Mouse (Mus musculus): ENCODE results near the gene Wdr59. TPM values are rescaled to one million over a fixed set of nuclear protein-coding genes. Genes with fewer than 3 reads are reported as not detected.

Gene Wdr59
- total and polyA plus RNA-seq, 2 experiments: 4.8 to 5.3 TPM

DNA sequence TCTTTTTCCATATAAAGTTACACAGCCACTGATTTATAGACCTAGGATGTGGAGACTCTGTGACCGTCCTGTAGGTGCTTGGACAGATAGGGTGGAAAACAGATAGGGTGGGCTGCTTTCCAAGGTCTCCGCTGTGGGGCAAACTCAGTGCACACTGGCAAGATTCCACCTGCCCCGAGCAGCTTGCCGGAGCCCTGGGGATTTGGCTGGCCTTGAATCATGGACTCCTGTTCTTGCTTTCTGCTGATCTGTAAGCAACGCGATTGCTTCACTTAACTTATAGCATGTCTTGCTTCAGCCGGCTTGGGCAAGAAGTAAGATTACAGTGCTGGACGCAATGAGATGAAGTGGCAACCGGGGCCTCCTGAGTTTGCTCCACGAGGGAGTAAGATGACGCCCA lies 97.7 kb downstream of the Wdr59 start:
- H3K4me3 ChIP-seq (ENCODE audit: insufficient read depth, low read depth, low read length): no peak overlapping the region
- no peaks in the 10 kb centered on the region for H3K79me2 ChIP-seq (ENCODE audit: control insufficient read depth, insufficient read depth, low read length)
- 86% methylated on average over 11 of the region's 11 CpGs for WGBS
- H3K27me3 ChIP-seq (ENCODE audit: control insufficient read depth, insufficient read depth, low read length): no peaks in the 10 kb centered on the region
- no peak overlapping the region for H3K27ac ChIP-seq (replicated peaks; ENCODE audit: insufficient read depth, low read depth, low read length)
- DNase-seq (ENCODE audit: extremely low read depth, low read depth, low spot score): no peak
- H3K4me1 ChIP-seq (ENCODE audit: control insufficient read depth, insufficient read depth, low read length): no peaks in the 10 kb centered on the region
- TF ChIP-seq CTCF (IDR thresholded peaks at IDR 0.05; ENCODE audit: low read depth, low read length) (no peak), POLR2A (IDR thresholded peaks at IDR 0.05; ENCODE audit: extremely low read depth, insufficient read depth, low read length) (no peak)
- H3K9ac ChIP-seq (ENCODE audit: low read depth, low read length): no peak overlapping the region
- H3K36me3 ChIP-seq (ENCODE audit: control insufficient read depth, insufficient read depth, low read length): no peaks in the 10 kb centered on the region

DNA sequence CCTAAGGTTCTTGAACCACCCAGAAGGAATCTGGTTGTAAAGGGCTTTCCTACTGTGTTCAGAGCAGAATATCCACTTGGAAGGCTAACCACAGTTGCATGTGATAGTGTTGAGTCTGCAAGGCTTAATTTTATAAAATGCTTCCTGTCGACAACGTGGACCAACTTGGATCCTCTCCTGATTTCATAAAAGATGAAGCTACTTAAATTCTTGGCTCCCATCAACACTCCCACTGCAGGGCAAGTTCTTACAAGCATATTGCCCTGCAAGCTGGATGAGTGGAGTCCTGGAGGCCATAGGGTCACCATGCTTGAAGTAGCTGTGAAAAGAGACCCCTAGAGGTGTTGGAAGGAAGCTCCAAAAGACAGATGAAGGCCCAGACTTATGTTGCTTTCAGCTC lies 99.3 kb downstream of the Wdr59 start:
- no peaks in the 10 kb centered on the region for H3K4me1 ChIP-seq (ENCODE audit: control insufficient read depth, insufficient read depth, low read length)
- 64% methylated on average over 2 of the region's 2 CpGs for WGBS
- TF ChIP-seq POLR2A (IDR thresholded peaks at IDR 0.05; ENCODE audit: extremely low read depth, insufficient read depth, low read length) (no peak), CTCF (IDR thresholded peaks at IDR 0.05; ENCODE audit: low read depth, low read length) (no peak)
- no peaks in the 10 kb centered on the region for H3K27me3 ChIP-seq (ENCODE audit: control insufficient read depth, insufficient read depth, low read length)
- H3K27ac ChIP-seq (replicated peaks; ENCODE audit: insufficient read depth, low read depth, low read length): no peak overlapping the region
- H3K36me3 ChIP-seq (ENCODE audit: control insufficient read depth, insufficient read depth, low read length): no peaks in the 10 kb centered on the region
- no peaks in the 10 kb centered on the region for H3K79me2 ChIP-seq (ENCODE audit: control insufficient read depth, insufficient read depth, low read length)
- H3K4me3 ChIP-seq (ENCODE audit: insufficient read depth, low read depth, low read length): no peak overlapping the region
- no peak overlapping the region for H3K9ac ChIP-seq (ENCODE audit: low read depth, low read length)
- no peak for DNase-seq (ENCODE audit: extremely low read depth, low read depth, low spot score)

DNA sequence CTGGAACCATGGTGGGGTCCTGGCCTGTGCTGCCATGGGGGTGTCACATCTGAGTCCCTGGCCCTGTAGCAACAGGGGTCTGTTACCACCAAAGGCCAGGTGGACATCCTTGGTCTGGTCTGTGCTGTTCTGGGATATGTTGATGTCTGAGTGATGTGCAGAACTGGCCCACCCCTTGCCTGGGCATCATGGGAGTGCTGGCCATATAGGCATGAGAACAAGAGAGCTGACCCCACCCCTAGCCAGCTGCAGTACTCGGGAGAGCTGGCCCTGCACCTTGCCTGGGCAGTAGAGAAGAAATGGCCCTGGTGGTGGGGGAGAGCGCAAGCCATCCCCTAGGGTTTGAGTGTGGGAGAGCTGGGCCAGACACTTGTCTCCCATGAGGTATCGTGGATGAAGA lies 102.7 kb downstream of the Wdr59 start:
- Histone ChIP-seq H3K4me1 (ENCODE audit: control insufficient read depth, insufficient read depth, low read length) (no peaks in the 10 kb centered on the region), H3K4me3 (ENCODE audit: insufficient read depth, low read depth, low read length) (no peak overlapping the region), H3K27me3 (ENCODE audit: control insufficient read depth, insufficient read depth, low read length) (no peaks in the 10 kb centered on the region), H3K79me2 (ENCODE audit: control insufficient read depth, insufficient read depth, low read length) (no peaks in the 10 kb centered on the region), H3K36me3 (ENCODE audit: control insufficient read depth, insufficient read depth, low read length) (no peaks in the 10 kb centered on the region), H3K27ac (replicated peaks; ENCODE audit: insufficient read depth, low read depth, low read length) (no peak overlapping the region), H3K9ac (ENCODE audit: low read depth, low read length) (no peak overlapping the region)
- WGBS: 79% methylated on average over 3 of the region's 3 CpGs
- TF ChIP-seq POLR2A (IDR thresholded peaks at IDR 0.05; ENCODE audit: extremely low read depth, insufficient read depth, low read length) (no peak), CTCF (IDR thresholded peaks at IDR 0.05; ENCODE audit: low read depth, low read length) (no peak)
- DNase-seq (ENCODE audit: extremely low read depth, low read depth, low spot score): no peak

DNA sequence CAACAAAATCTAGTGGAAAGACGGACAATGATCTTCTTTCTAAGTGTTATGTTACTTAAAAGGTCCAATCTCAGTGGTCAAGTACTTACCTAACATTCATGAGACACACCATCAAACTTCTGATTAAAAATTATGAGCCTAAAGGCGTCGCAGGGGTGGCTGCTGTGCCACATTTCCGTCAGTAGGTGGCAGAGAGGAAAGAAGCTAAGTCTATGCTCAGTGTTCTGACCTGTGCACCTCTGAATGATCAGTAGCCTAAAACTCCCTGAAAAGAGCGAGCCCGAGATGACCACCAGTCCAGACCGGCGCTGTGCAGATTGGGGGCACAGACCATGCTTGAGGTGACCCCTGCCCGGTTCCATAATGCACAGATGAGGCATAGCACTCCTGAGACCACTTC lies 103.3 kb downstream of the Wdr59 start:
- no peak overlapping the region for H3K4me3 ChIP-seq (ENCODE audit: insufficient read depth, low read depth, low read length)
- WGBS: 29% methylated on average over 9 of the region's 9 CpGs
- no peaks in the 10 kb centered on the region for H3K4me1 ChIP-seq (ENCODE audit: control insufficient read depth, insufficient read depth, low read length)
- peak; percentile 36 for DNase-seq (ENCODE audit: extremely low read depth, low read depth, low spot score)
- H3K36me3 ChIP-seq (ENCODE audit: control insufficient read depth, insufficient read depth, low read length): no peaks in the 10 kb centered on the region
- H3K79me2 ChIP-seq (ENCODE audit: control insufficient read depth, insufficient read depth, low read length): no peaks in the 10 kb centered on the region
- no peaks in the 10 kb centered on the region for H3K27me3 ChIP-seq (ENCODE audit: control insufficient read depth, insufficient read depth, low read length)
- no peak overlapping the region for H3K27ac ChIP-seq (replicated peaks; ENCODE audit: insufficient read depth, low read depth, low read length)
- H3K9ac ChIP-seq (ENCODE audit: low read depth, low read length): no peak overlapping the region
- no peak for TF ChIP-seq POLR2A (IDR thresholded peaks at IDR 0.05; ENCODE audit: extremely low read depth, insufficient read depth, low read length)
- TF ChIP-seq CTCF (IDR thresholded peaks at IDR 0.05; ENCODE audit: low read depth, low read length): peak; percentile 80

DNA sequence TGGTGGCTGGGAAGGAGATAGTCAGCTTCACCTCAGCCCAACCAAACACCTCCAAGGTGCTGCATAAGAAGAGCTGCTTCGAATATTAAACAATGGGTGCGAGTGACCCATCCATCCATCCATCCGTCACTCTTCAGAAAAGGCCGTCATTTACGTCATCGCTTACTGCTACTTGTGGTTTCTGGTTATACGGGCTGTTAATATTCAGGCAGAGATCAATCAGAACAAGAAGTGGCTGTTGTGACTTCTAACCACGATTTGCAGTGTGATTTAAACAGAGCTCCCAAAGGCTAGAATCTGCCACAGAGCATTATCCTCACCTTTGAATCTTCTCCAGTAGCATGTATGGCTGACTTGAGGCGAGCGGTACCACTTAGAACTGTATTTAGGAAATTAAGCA lies 104.7 kb downstream of the Wdr59 start:
- H3K27ac ChIP-seq (replicated peaks; ENCODE audit: insufficient read depth, low read depth, low read length): no peak overlapping the region
- TF ChIP-seq POLR2A (IDR thresholded peaks at IDR 0.05; ENCODE audit: extremely low read depth, insufficient read depth, low read length): no peak
- TF ChIP-seq CTCF (IDR thresholded peaks at IDR 0.05; ENCODE audit: low read depth, low read length): no peak

DNA sequence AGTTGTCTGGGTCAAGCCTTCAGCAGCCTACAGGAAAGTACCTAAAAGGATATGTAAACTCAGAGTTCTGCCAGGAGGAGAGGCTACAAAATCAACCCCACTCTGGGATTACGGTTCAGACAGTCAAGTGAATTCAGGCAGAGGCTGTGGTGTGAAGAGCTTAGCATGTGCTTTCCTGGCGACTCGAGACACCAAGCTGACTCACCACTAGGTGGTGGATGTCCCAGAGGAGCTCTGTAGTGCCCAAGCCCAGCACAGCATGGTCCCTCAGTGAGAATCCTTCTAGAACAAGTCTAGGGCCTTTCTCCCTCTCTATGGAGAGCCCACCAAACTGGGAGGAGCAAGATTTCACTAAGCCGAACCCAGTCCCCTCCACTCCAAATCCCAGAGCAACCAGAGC lies 118.5 kb downstream of the Wdr59 start:
- H3K27me3 ChIP-seq (ENCODE audit: control insufficient read depth, insufficient read depth, low read length): no peaks in the 10 kb centered on the region
- H3K27ac ChIP-seq (replicated peaks; ENCODE audit: insufficient read depth, low read depth, low read length): no peak overlapping the region
- H3K79me2 ChIP-seq (ENCODE audit: control insufficient read depth, insufficient read depth, low read length): no peaks in the 10 kb centered on the region
- no peak overlapping the region for H3K9ac ChIP-seq (ENCODE audit: low read depth, low read length)
- TF ChIP-seq POLR2A (IDR thresholded peaks at IDR 0.05; ENCODE audit: extremely low read depth, insufficient read depth, low read length): no peak
- TF ChIP-seq CTCF (IDR thresholded peaks at IDR 0.05; ENCODE audit: low read depth, low read length): peak; percentile 58
- 40% methylated on average over 4 of the region's 4 CpGs for WGBS
- H3K36me3 ChIP-seq (ENCODE audit: control insufficient read depth, insufficient read depth, low read length): no peaks in the 10 kb centered on the region
- no peak for DNase-seq (ENCODE audit: extremely low read depth, low read depth, low spot score)
- H3K4me1 ChIP-seq (ENCODE audit: control insufficient read depth, insufficient read depth, low read length): no peaks in the 10 kb centered on the region
- no peak overlapping the region for H3K4me3 ChIP-seq (ENCODE audit: insufficient read depth, low read depth, low read length)

More for the DNA sequence above, 104.7 kb downstream of the Wdr59 start:
- Histone ChIP-seq H3K4me3 (ENCODE audit: insufficient read depth, low read depth, low read length) (no peak overlapping the region), H3K27me3 (ENCODE audit: control insufficient read depth, insufficient read depth, low read length) (no peaks in the 10 kb centered on the region), H3K36me3 (ENCODE audit: control insufficient read depth, insufficient read depth, low read length) (no peaks in the 10 kb centered on the region), H3K4me1 (ENCODE audit: control insufficient read depth, insufficient read depth, low read length) (no peaks in the 10 kb centered on the region), H3K79me2 (ENCODE audit: control insufficient read depth, insufficient read depth, low read length) (no peaks in the 10 kb centered on the region), H3K9ac (ENCODE audit: low read depth, low read length) (no peak overlapping the region)
- DNase-seq (ENCODE audit: extremely low read depth, low read depth, low spot score): no peak
- WGBS: 85% methylated on average over 10 of the region's 10 CpGs

Other genes starting within 250 kb of the Wdr59 start
- 12.2 and 14.0 TPM in 2 replicates for gene Rfwd3, start 221.9 kb downstream of the Wdr59 start, total RNA-seq (2014; rRNA removed)
- 4.9 and 6.3 TPM in 2 replicates for gene Rfwd3, start 221.9 kb downstream of the Wdr59 start, polyA plus RNA-seq (2012; rRNA removed)
- 6.0 and 6.4 TPM in 2 replicates for gene Mlkl, start 183.9 kb downstream of the Wdr59 start, total RNA-seq (2014; rRNA removed)
- gene Mlkl, start 183.9 kb downstream of the Wdr59 start, polyA plus RNA-seq (2012; rRNA removed): 1.1 and 2.5 TPM in 2 replicates
- 0.09 TPM in 1 of 2 replicates, not detected in the other for gene Fa2h, start 128.3 kb downstream of the Wdr59 start, total RNA-seq (2014; rRNA removed)
- 0.06 and 0.09 TPM in 2 replicates for gene Fa2h, start 128.3 kb downstream of the Wdr59 start, polyA plus RNA-seq (2012; rRNA removed)
- gene Znrf1, start 14.0 kb upstream of the Wdr59 start, total RNA-seq (2014; rRNA removed): 13.8 and 19.9 TPM in 2 replicates
- 35.9 and 44.3 TPM in 2 replicates for gene Znrf1, start 14.0 kb upstream of the Wdr59 start, polyA plus RNA-seq (2012; rRNA removed)
- gene Ldhd, start 108.3 kb upstream of the Wdr59 start, total RNA-seq (2014; rRNA removed): 84.5 and 91.7 TPM in 2 replicates
- gene Ldhd, start 108.3 kb upstream of the Wdr59 start, polyA plus RNA-seq (2012; rRNA removed): 160 and 175 TPM in 2 replicates
- 4.7 and 5.0 TPM in 2 replicates for gene Zfp1, start 121.3 kb upstream of the Wdr59 start, total RNA-seq (2014; rRNA removed)
- 2.9 and 4.3 TPM in 2 replicates for gene Zfp1, start 121.3 kb upstream of the Wdr59 start, polyA plus RNA-seq (2012; rRNA removed)
- gene Ctrb1, start 168.9 kb upstream of the Wdr59 start, total RNA-seq (2014; rRNA removed): 50.9 and 134 TPM in 2 replicates
- 1.9 and 5.3 TPM in 2 replicates for gene Ctrb1, start 168.9 kb upstream of the Wdr59 start, polyA plus RNA-seq (2012; rRNA removed)
- gene Bcar1, start 221.7 kb upstream of the Wdr59 start, total RNA-seq (2014; rRNA removed): 11.3 and 18.0 TPM in 2 replicates
- gene Bcar1, start 221.7 kb upstream of the Wdr59 start, polyA plus RNA-seq (2012; rRNA removed): 41.2 and 53.2 TPM in 2 replicates

Measured in liver, adult 2 months (tissue).